ENCODE assay signal across 19 mouse cellular contexts in the genomic region with DNA sequence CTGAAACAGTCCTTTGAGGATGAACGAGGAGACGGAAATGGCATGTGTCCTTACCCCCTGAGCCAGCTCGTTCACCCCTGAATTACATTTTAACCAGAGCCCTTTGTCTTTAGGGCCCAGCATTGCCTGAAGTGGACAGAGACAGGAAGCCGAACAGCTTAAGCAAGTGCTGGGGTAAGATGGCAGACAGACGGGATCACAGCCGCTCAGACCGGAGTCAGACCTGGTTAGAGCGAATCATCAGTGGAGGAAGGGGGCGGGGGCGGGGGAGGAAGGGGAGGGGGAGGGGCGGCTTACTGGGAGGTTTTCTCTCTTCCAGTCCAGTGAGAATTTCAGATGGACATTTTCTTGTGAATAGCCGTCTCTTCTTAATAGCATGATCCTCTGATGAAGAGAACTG.
DNase-seq lines count a peak whose midpoint lies in the region; ATAC-seq and TF ChIP-seq lines count a peak whose summit lies in the region.
"Had no signal": no experiment of that assay in that cellular context is flagged by ENCODE, and none has a peak within 500 bp of the region (broad histone marks: within the 10 kb centered on the region; RNA-seq: fewer than 3 reads in every experiment).

No protein-coding gene starts in this region.

- no peak for TF ChIP-seq CTCF in gastrocnemius, adult 2 months (IDR thresholded peaks at IDR 0.05)

- H3K36me3 ChIP-seq in kidney, embryonic 16.5 days (ENCODE audit: insufficient read depth, low read length): no peaks in the 10 kb centered on the region
- no peaks in the 10 kb centered on the region for H3K36me3 ChIP-seq in hindbrain, embryonic 13.5 days
- H3K36me3 ChIP-seq: embryonic facial prominence, embryonic 12.5 days; heart, embryonic 13.5 days; lung, embryonic 15.5 days had no signal

- H3K4me2 ChIP-seq in kidney, embryonic 16.5 days (replicated peaks; ENCODE audit: low read depth, low read length): peak overlapping the region; percentile 38
- H3K4me2 ChIP-seq in hindbrain, embryonic 13.5 days: 0 out of 2 replicates have a peak overlapping the region, but pooled peaks have one; percentile 17
- H3K4me2 ChIP-seq: embryonic facial prominence, embryonic 12.5 days; heart, embryonic 13.5 days; liver, embryonic 11.5 days; lung, embryonic 15.5 days had no signal

- H3K27ac ChIP-seq in kidney, embryonic 16.5 days (ENCODE audit: low read length): no peak overlapping the region
- H3K27ac ChIP-seq in hindbrain, embryonic 13.5 days: no peak overlapping the region
- no peak overlapping the region for H3K27ac ChIP-seq in gastrocnemius, adult 2 months
- H3K27ac ChIP-seq: embryonic facial prominence, embryonic 12.5 days; heart, embryonic 13.5 days; lung, embryonic 15.5 days had no signal

- no peaks in the 10 kb centered on the region for H3K9me3 ChIP-seq in kidney, embryonic 16.5 days (ENCODE audit: low read length)
- no peaks in the 10 kb centered on the region for H3K9me3 ChIP-seq in hindbrain, embryonic 13.5 days
- H3K9me3 ChIP-seq: embryonic facial prominence, embryonic 12.5 days; heart, embryonic 13.5 days; lung, embryonic 15.5 days had no signal

- H3K4me3 ChIP-seq in kidney, embryonic 16.5 days (ENCODE audit: low read length): no peak overlapping the region
- no peak overlapping the region for H3K4me3 ChIP-seq in hindbrain, embryonic 13.5 days
- H3K4me3 ChIP-seq in gastrocnemius, adult 2 months: no peak overlapping the region
- H3K4me3 ChIP-seq: embryonic facial prominence, embryonic 12.5 days; heart, embryonic 13.5 days; lung, embryonic 15.5 days had no signal

- 17% methylated on average over 8 of the region's 12 CpGs for WGBS in kidney, embryonic 16.5 days
- WGBS in hindbrain, embryonic 13.5 days: 31% methylated on average over 11 of the region's 12 CpGs

- H3K4me1 ChIP-seq in kidney, embryonic 16.5 days (ENCODE audit: insufficient read depth, low read length): peaks cover 51% of the 10 kb centered on the region
- 0 out of 2 replicates have a peak, but pooled peaks cover 7% of the 10 kb centered on the region for H3K4me1 ChIP-seq in hindbrain, embryonic 13.5 days (replicated peaks)

- peak; percentile 54; the same call in 1 of the 2 replicates for ATAC-seq in kidney, embryonic 16.5 days (ENCODE audit: low FRiP score, low TSS enrichment)
- no peak for ATAC-seq in hindbrain, embryonic 13.5 days (ENCODE audit: low FRiP score)
- ATAC-seq: intestine, embryonic 16.5 days had no signal

- peak; percentile 69 for DNase-seq in heart, adult 11 months
- DNase-seq in heart, postnatal 36 days: no peak
- no peak for DNase-seq in kidney, adult 11 months
- DNase-seq in embryo, embryonic 10 days (ENCODE audit: low spot score): peak; percentile 36
- DNase-seq in gastrocnemius, adult 2 months: no peak
- DNase-seq: adrenal gland, adult 2 months; cerebellum, adult 9-11 months; gastrocnemius, postnatal 36 days; heart, postnatal 4 days; left cerebral cortex, postnatal 4 days; thymus, postnatal 25 days had no signal

- intact Hi-C loops in heart, postnatal 36 days (cut with DNase I): no loop called here
- intact Hi-C loops in gastrocnemius, adult 2 months (cut with DNase I): no loop called here

- no peaks in the 10 kb centered on the region for H3K27me3 ChIP-seq in kidney, embryonic 16.5 days (ENCODE audit: insufficient read depth, low read length)
- H3K27me3 ChIP-seq in hindbrain, embryonic 13.5 days: no peaks in the 10 kb centered on the region
- H3K27me3 ChIP-seq: CH12.LX; embryonic facial prominence, embryonic 12.5 days; heart, embryonic 13.5 days; lung, embryonic 15.5 days had no signal

- 0 out of 2 replicates have a peak overlapping the region, but pooled peaks have one; percentile 13 for H3K9ac ChIP-seq in kidney, embryonic 16.5 days (replicated peaks; ENCODE audit: low read length)
- no peak overlapping the region for H3K9ac ChIP-seq in hindbrain, embryonic 13.5 days
- H3K9ac ChIP-seq: embryonic facial prominence, embryonic 12.5 days; heart, embryonic 13.5 days; lung, embryonic 15.5 days had no signal

Comparison
In these comparisons a context has a peak if more than half of its experiments do, and no peak if none do; other contexts are left out.
1. DNase-seq: peak in heart, adult 11 months (single experiment) and embryo, embryonic 10 days (single experiment); none in heart, postnatal 36 days (0 of 2), kidney, adult 11 months (single experiment) and gastrocnemius, adult 2 months (single experiment).